Mouse (Mus musculus): ENCODE data around the gene Trpc4ap.
"Not testable (repeated sequence)": the region's sequence is repeated elsewhere in the genome, so short reads cannot be mapped to it uniquely, and the experiment has no call there.

The Trpc4ap gene

GRCm38 (mm10) chr2:155691723-155692493 lies at the start of gene Trpc4ap:
TSS of gene Trpc4ap (minus strand) at chr2:155692384.
- DNase-seq (ENCODE audit: low spot score in 2 of 2): peak; percentile 92 to 94

GRCm38 (mm10) chr2:155737803-155738202 lies 45.6 kb upstream of the Trpc4ap start:
- no peak for DNase-seq (ENCODE audit: low spot score in 2 of 2)

- no peak for DNase-seq (ENCODE audit: low spot score in 2 of 2)
These were observed 44.8 kb upstream of the Trpc4ap start for GRCm38 (mm10) chr2:155736936-155737335.

GRCm38 (mm10) chr2:155735766-155736165 lies 43.6 kb upstream of the Trpc4ap start, which contains the start of gene Gm17581:
TSS of gene Gm17581 (minus strand) at chr2:155735866.
- not testable (repeated sequence) for DNase-seq (ENCODE audit: low spot score in 2 of 2)

DNA sequence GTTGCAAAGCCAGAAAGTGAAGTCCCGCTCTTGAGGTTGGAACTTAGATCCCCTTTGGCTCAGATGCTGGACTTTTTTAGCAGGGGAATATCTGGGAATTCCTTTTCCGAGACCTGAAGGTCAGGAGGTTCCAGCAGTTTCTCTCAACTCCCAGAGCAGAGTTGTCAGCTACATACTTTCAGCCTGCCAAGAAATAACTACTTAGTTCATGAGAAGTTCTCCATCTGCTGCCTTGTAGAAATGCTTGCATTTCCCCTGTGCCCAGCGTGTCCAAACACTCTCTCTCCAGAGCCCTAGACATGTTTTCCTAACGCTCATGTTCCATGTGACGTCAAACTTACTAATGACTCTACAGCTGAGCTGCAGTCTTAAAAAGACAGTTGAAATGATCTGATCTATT lies 42.9 kb upstream of the Trpc4ap start:
- no peak for DNase-seq (ENCODE audit: low spot score in 2 of 2)

DNA sequence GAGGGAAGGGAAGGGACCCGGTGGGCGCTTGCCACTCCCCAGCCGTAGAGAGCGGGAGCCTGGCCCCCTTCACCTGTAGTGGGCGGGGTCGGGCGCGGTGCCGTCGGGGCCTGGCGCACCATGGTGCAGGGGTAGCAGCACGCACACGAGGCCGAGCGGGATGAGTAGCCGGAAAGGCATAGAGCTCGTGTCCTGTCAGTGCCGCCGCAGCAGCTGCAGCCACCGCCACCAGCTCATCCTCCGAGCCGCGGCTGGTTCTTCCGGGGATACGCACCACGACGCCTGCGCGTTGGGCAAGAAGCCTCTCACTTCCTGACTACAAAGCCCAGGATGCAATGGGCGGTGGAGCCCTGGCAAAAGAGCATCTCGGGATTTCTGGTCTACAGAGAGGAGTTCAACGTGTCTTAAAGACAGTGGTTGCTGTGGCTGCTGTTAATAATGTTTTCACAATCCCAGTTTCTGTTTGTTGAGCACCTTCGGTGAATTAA lies 37.0 kb upstream of the Trpc4ap start, which contains the start of gene Edem2:
Gene Edem2 (minus strand): TSS at position 318 of the 488 bp plus-strand sequence.
- DNase-seq (ENCODE audit: low spot score in 2 of 2): peak; percentile 87 to 92

DNA sequence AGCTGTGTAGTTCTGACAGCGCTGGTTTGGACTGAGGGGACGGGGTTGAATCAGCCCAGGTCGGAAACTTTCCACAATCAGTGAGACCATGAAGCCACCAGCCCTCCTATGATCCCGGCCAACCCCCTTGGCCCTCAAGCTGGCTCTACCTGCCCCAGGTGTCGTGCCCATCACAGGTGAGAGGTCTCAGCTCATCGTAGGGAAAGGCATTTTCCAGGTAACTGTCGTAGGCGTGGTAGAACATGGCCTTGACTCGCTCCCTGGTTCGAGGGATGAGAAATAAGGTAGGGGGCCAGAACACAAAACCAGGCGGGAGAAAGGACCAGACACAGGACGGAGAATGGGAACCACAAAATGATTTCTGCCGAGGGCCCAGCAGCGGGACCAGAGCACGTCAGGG lies 36.6 kb upstream of the Trpc4ap start:
- DNase-seq (ENCODE audit: low spot score in 2 of 2): no peak

DNA sequence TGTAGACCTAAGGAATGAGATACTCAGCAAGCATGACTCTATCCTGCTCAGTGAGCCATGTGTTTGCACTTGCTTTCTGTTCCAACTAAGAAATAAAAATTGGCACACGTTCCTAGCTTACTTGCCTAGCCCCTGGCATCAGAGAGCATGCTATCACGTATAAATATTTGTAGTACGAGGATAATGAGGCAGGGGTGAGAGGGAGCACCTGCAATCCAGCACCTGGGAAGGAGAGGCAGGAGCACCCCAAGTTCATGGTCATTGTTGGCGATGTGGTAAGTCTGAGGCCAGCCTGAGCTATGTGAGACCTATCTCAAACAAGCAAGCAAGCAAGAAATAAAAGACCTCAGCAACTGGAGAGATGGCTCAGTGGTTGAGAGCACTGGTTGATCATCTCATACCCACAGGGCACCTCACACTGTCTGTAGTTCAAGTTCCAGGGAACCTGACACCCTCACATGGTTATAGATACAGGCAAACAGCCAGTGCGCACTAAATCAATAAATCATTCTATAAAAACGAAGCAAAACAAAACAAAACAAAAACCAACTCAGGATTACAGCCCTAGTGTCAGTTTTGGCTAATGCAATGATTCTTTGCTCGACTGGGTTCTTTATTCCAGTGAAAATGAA lies 35.7 kb upstream of the Trpc4ap start:
- DNase-seq (ENCODE audit: low spot score in 2 of 2): no peak

DNA sequence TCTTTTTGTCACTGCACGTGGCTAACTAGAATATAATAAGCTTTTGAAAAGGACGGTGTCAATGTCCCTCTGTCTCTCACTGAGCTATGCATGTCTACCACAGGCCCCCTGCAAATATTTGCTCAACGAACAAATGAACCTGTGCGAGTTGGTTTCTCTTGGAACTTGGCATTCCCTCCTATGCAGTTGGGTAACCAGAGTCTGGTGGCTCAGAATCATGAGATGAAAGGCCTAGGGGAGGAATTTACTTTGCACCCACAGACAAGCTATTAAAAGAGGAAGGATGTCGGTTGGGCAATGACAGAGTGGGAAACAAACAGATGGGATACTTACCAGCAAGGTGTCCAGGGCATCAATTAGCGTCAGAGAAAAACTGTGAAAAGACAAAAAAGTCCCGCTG lies 34.1 kb upstream of the Trpc4ap start:
- DNase-seq (ENCODE audit: low spot score in 2 of 2): no peak

DNA sequence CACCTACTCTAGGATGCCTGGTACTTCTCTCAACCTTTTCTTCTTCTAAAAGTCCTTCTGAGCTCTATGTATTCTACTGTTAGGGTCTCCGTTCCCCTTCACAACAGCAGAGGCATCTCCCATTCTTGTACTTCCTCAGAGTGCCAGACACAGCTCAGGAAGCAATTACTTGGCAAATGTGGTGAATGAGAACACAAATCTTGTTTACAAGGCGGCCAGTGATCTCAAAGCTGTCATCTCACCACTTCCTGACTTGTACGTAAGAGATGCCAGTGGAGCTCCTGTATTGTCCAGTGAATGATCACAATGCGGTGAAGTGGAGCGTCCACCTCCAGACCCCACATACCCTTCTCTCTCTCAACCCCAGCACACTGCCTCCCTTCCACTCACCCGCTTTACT lies 32.3 kb upstream of the Trpc4ap start:
- DNase-seq (ENCODE audit: low spot score in 2 of 2): no peak

DNA sequence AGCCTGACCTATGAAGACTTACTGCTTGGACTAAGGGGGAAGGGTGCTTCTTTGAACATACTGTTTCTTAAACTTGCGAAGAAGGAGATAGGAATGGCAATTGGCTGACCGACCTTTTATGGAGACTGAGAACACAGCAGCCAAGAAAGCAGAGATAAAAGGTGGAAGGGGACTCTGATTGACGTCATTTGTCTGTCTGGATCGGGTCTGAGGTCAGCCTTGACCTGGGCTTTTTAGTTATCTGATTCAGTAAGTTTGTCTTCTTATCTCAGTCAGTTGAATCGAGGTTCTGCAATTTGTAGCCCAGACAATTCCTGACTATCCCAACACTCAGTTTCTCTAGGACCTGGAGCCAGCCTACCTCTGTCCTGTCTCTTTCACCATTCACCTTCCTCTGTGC lies 31.9 kb upstream of the Trpc4ap start:
- no peak for DNase-seq (ENCODE audit: low spot score in 2 of 2)

- no peak for DNase-seq (ENCODE audit: low spot score in 2 of 2)
These were observed 28.4 kb upstream of the Trpc4ap start for GRCm38 (mm10) chr2:155720585-155720984.

DNA sequence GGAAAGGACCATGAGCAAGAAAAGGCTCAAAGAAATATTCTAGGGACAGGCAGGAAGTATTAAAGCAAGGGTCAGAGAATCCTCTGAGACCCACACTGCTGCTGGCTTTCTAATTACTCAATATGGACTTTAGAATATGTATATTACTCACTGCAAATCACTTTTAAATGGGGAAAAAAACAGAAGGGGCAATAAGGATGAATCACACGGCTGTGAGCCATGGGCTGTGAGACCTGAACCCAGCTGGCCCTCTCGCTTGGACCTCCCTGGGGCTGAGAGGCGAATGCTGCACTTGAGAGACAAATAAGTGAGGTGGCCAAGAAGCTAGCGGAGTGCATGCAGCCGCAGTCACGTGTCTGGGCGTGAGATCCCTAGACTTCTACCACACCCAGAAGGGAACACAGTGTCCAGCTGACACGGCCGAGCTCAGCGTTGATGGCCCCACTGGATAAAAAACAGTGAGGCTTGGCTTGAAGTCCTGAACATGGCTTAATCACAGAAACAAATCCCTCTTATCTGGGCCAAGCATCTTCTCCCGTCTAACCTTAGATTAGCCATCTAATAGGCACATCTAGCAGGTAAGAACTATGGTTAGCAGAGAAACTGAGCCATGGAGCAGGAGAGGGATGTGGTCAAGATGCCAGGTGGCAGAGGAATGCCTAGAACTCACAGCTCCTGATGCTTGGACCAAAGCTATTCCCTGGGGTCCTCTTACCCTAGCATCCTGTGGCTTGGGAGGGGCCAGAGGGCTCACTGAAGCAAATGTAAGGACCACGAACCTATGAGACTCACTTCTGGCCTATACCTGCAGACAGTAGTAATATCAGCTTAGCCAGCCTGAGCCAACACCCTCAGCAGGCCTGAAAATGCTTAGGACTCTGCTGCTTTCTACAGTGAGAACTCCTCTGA lies 25.2 kb upstream of the Trpc4ap start:
- no peak for DNase-seq (ENCODE audit: low spot score in 2 of 2)

GRCm38 (mm10) chr2:155710557-155710956 lies 18.4 kb upstream of the Trpc4ap start:
- DNase-seq (ENCODE audit: low spot score in 2 of 2): no peak

DNA sequence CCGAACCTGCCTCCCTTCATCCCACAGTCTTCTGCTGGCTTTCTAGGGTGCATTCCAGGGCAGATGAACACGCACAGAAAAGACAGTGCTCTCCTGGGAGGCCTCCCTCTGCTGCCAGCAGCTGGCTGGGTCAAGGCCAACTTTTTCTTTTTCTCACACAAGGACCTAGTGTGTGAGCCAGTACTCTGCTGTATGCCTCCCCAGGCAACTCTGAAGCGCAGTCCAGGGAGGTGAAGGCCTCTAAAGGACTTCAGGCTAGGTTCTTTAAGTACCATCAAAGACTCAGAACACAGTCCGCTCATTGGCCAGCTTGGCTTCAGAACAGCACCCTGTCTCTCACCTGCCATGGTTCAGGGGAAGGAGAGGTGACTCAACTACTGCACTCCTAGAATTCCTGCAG lies 15.1 kb upstream of the Trpc4ap start:
- peak; percentile 20 to 28 for DNase-seq (ENCODE audit: low spot score in 2 of 2)

DNA sequence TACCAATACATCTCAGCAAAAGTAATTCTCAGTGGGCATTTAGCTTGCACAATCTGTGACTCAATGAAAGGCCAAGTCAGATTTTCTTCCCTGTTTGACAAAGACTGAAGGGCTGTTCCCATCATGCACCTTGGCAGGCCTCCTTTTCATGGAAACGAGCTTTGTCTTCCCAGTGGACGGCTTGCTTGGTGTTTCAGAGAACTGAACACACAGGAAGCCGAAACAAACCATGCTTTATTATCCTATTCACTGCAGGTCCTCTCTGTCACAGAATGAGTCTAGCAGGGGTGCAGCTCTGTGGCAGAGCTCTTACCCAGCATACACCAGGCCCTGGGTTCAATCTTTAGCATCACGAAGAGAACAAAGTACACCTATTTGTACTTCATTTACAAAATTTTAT lies 11.4 kb upstream of the Trpc4ap start:
- no peak for DNase-seq (ENCODE audit: low spot score in 2 of 2)

DNA sequence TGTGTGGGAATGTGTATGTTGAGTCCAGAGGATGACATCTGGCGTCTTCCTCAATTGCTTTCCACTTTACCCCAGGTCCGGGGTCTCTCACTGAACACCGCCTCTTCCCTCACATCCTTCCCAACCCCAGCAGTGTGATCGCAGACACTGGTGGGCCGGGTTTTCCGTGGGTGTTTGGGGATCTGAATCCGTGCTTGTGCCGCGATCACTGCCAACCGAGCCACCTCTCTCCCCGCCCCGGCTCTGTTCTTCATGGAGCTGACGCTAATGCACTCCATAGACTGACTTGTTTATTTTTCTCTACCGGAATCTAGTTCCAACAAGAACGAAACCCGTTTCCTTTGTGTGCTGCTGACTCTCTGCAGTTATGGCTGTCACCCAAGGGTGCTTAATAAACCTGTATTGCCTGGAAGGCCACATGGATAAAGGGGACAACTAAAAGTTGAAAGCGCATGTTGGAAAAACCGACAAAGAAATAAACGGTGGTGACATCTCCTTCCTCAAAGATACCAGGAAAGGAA lies 9.3 kb upstream of the Trpc4ap start:
- DNase-seq (ENCODE audit: low spot score in 2 of 2): no peak

- DNase-seq (ENCODE audit: low spot score in 2 of 2): not testable (repeated sequence)
These were observed 6.3 kb upstream of the Trpc4ap start for GRCm38 (mm10) chr2:155698443-155698842.

- no peak for DNase-seq (ENCODE audit: low spot score in 2 of 2)
These were observed 4.7 kb upstream of the Trpc4ap start for GRCm38 (mm10) chr2:155696851-155697250.

DNA sequence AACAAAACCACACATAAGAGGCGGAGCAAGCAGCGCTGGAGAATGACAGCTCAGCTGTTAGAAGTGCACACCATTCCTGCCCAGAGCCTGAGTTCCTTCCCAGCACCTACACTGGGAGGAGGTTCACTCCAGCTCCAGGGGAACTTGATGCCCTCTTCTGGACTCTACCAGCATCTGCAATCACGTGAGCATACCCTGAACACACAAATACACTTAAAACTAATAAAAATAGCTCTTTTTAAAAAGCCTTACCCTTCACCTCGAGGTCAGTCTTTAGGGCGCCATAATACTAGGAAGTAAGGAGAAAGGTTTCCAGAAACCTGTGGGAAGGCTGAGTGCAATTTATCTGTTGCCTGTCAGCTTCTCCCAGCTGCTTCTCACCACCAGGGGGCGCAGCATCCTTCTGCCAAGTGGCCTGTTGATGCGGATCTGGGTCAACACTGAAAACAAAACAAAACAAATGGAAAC lies 3.9 kb upstream of the Trpc4ap start:
- DNase-seq (ENCODE audit: low spot score in 2 of 2): peak; percentile 32 to 49

DNA sequence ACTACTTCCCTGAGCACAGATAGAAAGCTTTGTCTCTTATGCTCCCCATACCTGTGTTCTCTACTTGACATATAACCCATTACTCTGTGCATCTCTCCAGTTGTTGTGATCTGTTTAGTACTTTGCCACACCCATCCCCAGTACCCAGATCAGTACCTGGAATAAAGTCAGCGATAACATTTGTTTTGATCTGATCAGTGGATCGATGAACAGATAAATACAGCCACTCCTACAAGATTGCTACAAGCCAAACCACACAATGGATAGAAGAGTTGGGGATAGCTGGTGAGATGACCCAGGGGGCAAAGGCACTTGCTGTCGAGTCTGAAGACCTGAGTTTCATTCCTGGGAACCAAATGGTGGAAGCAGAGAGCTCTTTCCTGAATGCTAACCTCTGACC lies 3.1 kb upstream of the Trpc4ap start:
- DNase-seq (ENCODE audit: low spot score in 2 of 2): no peak

- no peak for DNase-seq (ENCODE audit: low spot score in 2 of 2)
These were observed 2.4 kb upstream of the Trpc4ap start for GRCm38 (mm10) chr2:155694564-155694963.
